Mouse (Mus musculus) lung, adult 2 months (tissue): ENCODE data around the gene Cpeb3.

ENCODE experiments used
- CTCF ChIP-seq: fragments of 200-500 bp; IDR thresholded peaks from 2 replicates; pipeline ENCODE4 v1.5.1; 2011; ENCODE audit warnings: mild to moderate bottlenecking, low read length, control low read depth; ENCODE audit not compliant: insufficient read depth
- POLR2A ChIP-seq: fragments of 200-500 bp; IDR thresholded peaks from 2 replicates; pipeline ENCODE4 v1.6.1; 2011; ENCODE audit warnings: low read depth, mild to moderate bottlenecking, control low read depth, low read length, borderline replicate concordance; ENCODE audit errors: extremely low read depth

DNA sequence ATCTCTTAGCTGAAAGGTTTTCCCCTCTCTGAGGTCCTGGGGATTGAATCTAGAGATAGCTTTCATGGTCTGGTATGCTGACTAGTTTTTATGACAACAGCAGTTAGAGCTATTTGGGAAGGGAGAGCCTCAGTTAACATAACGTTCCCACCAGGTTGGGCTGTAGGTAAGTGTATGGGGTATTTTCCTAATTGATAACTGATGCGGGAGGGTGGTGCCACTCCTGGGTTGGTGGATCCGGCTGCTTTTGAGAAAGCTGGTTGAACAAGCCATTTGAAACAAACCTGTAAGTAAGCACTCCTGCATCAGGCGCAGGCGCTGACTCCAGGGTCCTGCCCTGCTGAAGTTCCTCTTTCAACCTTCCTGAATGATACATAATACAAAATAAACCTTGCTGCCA lies 28.9 kb upstream of the Cpeb3 start:
- TF ChIP-seq CTCF (no peak), POLR2A (no peak)
